Mouse (Mus musculus) heart, adult 2 months (tissue): ENCODE results near the gene Apbb1. TPM values are rescaled to one million over a fixed set of nuclear protein-coding genes. Genes with fewer than 3 reads are reported as not detected.

Experiments
- DNase-seq, 2 experiments: peaks; one replicate each; pipeline ENCODE4 v3.0.0; 2021
- H3K27ac ChIP-seq: fragments of 200-600 bp; 2 replicates; pipeline ENCODE4 v1.8.1; 2022
- H3K27me3 ChIP-seq: fragments of 200-500 bp; 2 replicates; pipeline ENCODE4 v1.6.1; 2012; ENCODE audit warnings: mild to moderate bottlenecking, low read length, inconsistent platforms, mixed read lengths; ENCODE audit not compliant: control insufficient read depth, insufficient read depth
- H3K36me3 ChIP-seq: fragments of 200-500 bp; 2 replicates; pipeline ENCODE4 v1.6.1; 2012; ENCODE audit warnings: low read length, inconsistent platforms; ENCODE audit not compliant: control insufficient read depth, insufficient read depth
- H3K4me1 ChIP-seq: fragments of 200-500 bp; 2 replicates; pipeline ENCODE4 v1.6.1; 2011; ENCODE audit warnings: low read length; ENCODE audit not compliant: control insufficient read depth, insufficient read depth
- H3K4me3 ChIP-seq: fragments of 200-600 bp; 2 replicates; pipeline ENCODE4 v1.8.1; 2022
- H3K79me2 ChIP-seq: fragments of 200-500 bp; replicated peaks from 2 replicates; pipeline ENCODE4 v1.6.1; 2012; ENCODE audit warnings: mild to moderate bottlenecking, inconsistent platforms, low read length, moderate library complexity, mixed read lengths; ENCODE audit not compliant: control insufficient read depth, insufficient read depth
- H3K9ac ChIP-seq: fragments of 200-500 bp; 2 replicates; pipeline ENCODE4 v1.6.1; 2012; ENCODE audit warnings: low read depth, mild to moderate bottlenecking, control low read depth, inconsistent platforms, low read length, mixed read lengths
- CTCF ChIP-seq: fragments of 200-600 bp; IDR thresholded peaks from 2 replicates; pipeline ENCODE4 v1.8.1; 2022; ENCODE audit warnings: antibody characterized with exemption, mild to moderate bottlenecking, moderate library complexity
- EP300 ChIP-seq: fragments of 200-500 bp; IDR thresholded peaks from 2 replicates; pipeline ENCODE4 v1.6.1; 2011; ENCODE audit warnings: low read depth, low read length, control low read depth; ENCODE audit not compliant: insufficient read depth
- POLR2A ChIP-seq: fragments of 200-500 bp; IDR thresholded peaks from 2 replicates; pipeline ENCODE4 v1.6.1; 2011; ENCODE audit warnings: mild to moderate bottlenecking, low read depth, low read length, control low read depth; ENCODE audit not compliant: insufficient read depth
- WGBS: fragments of 180-500 bp; shearing (Covaris S2); methylation state at CpG from one replicate; pipeline ENCODE4 v1.1.7; 2018; 5-methylcytosine and 5-hydroxymethylcytosine counted together
- intact Hi-C: fragments of 180-260 bp; cut with DNase I; formaldehyde crosslinking; loops from one replicate; pipeline ENCODE4 v1.15.1; 2025
- polyA plus RNA-seq: library from polyadenylated mRNA; depleted of rRNA; stranded (reverse); fragments of >200 nt; gene quantifications from 2 replicates; pipeline ENCODE4 v1.2.3, GENCODE M21; 2012
- total RNA-seq, 2 experiments: library from RNA; stranded (reverse); gene quantifications; 2 replicates each; pipeline ENCODE4 v1.2.3; 2021

The Apbb1 gene
- total and polyA plus RNA-seq, 3 experiments, result 123 to 259 (median 147) TPM

DNA sequence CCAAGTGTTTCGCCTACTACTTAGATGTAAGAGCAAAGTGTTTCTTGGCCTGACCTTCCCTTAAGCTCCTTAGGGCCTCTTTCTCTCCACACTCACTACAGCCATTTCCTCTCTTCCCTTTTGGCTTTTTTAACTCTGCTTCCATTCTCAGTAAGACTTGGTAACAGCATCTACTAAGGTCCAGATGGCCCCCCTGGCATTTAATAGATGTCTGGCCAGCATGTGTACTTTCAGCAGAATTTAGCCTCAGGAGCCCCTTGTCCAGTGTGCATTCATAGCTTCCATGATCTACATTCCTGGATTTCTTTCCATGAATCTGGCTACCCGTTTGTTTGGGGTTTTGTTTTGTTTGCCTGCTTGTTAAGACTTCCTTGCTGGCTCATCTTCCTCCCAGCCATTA, 3.0 kb downstream of the Apbb1 start:
- WGBS, result 65% methylated on average over 2 of the region's 2 CpGs
- no peak overlapping the region for H3K27ac ChIP-seq
- intact Hi-C loops, result no loop called here
- no peak for TF ChIP-seq POLR2A
- no peak for TF ChIP-seq EP300
- TF ChIP-seq CTCF, result no peak
- H3K36me3 ChIP-seq, result no peaks in the 10 kb centered on the region
- DNase-seq, result no peak
- no peak overlapping the region for H3K4me3 ChIP-seq
- H3K9ac ChIP-seq, result no peak overlapping the region
- peaks cover 1% of the 10 kb centered on the region for H3K4me1 ChIP-seq
- no peaks in the 10 kb centered on the region for H3K27me3 ChIP-seq
- H3K79me2 ChIP-seq, result 0 out of 2 replicates have a peak, but pooled peaks cover 1% of the 10 kb centered on the region

DNA sequence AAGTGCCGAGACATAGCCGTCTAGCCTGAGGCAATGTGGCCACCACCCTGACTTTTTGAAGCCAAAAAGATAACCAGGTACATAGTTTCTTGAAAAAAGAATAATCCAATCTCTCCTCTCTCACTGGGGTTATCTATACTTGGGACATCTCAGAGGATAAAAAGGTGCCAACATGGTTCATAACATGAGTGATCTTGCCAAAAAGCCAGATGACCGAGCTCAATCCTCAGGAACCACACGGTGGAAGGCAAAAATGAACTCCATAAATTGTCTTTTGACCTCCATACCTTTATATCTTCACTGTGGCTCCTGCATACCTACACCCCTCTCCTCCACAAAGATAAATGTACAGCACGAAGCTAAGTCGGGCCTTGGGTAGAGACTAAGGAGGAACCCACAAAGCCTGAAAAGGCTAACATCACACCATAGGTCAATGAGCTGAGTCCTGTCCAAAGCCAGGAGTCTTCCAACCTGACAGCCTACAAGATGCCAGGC, 4.0 kb downstream of the Apbb1 start:
- Histone ChIP-seq H3K4me1 (peaks cover 1% of the 10 kb centered on the region), H3K4me3 (no peak overlapping the region), H3K36me3 (no peaks in the 10 kb centered on the region), H3K27me3 (no peaks in the 10 kb centered on the region), H3K27ac (no peak overlapping the region), H3K79me2 (0 out of 2 replicates have a peak, but pooled peaks cover 1% of the 10 kb centered on the region), H3K9ac (no peak overlapping the region)
- 88% methylated on average over 6 of the region's 6 CpGs for WGBS
- TF ChIP-seq POLR2A (no peak), CTCF (no peak), EP300 (no peak)
- intact Hi-C loops, result no loop called here
- DNase-seq, result no peak

DNA sequence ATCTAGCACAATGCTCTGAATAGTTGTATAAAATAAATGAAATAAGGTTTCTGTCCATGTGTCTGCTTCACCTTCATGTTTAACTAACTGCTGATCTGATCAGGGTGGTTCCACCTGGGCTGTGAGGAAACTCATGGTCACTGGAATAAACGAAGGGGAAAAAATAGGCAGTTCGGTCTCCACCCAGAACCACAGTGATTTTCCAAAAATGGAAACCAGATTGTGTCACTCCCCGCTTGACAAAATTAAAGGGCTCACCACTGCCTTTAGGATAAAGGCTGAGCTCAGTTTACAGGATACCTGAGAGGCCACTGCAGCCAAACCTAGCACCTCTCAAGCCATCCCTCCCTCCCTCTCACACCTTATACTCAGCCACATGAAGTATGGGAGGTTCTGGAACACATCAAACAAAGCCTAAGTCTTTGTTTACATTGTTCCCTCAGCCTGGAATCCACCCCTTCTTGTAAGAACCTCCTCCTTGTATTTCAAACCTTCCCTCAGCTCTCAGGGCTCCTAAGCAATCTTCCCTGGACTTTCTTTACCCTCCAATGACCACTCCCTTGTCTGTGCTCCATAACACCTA, 5.2 kb downstream of the Apbb1 start:
- Histone ChIP-seq H3K36me3 (no peaks in the 10 kb centered on the region), H3K4me1 (peaks cover 1% of the 10 kb centered on the region), H3K4me3 (no peak overlapping the region), H3K27ac (no peak overlapping the region), H3K9ac (no peak overlapping the region), H3K27me3 (no peaks in the 10 kb centered on the region), H3K79me2 (0 out of 2 replicates have a peak, but pooled peaks cover 1% of the 10 kb centered on the region)
- no peak for TF ChIP-seq EP300
- TF ChIP-seq POLR2A, result no peak
- no peak for TF ChIP-seq CTCF
- DNase-seq, result no peak
- 41% methylated on average over 3 of the region's 3 CpGs for WGBS
- intact Hi-C loops, result no loop called here

DNA sequence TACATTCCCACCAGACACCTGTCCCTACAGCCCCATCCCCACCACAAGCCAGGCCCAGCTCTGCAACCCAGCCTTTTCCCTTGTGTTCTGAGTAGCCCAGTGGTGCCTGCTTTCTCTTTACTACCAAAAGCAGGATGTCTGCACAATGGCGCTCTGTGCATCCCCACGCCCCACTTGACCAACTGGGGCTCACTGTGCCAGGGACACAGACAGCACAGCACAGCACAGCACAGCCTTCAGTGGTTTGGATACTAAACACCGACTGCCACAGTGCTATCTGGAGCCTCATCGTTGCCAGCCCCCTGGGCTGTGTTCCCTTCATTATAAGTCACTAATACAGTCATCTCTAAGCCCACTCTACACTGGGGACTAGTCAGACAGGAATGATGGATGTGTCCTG, 6.9 kb downstream of the Apbb1 start:
- no peak overlapping the region for H3K9ac ChIP-seq
- no peak for DNase-seq
- H3K27ac ChIP-seq, result no peak overlapping the region
- H3K4me3 ChIP-seq, result no peak overlapping the region
- no peaks in the 10 kb centered on the region for H3K27me3 ChIP-seq
- H3K36me3 ChIP-seq, result no peaks in the 10 kb centered on the region
- no peak for TF ChIP-seq POLR2A
- TF ChIP-seq EP300, result no peak
- TF ChIP-seq CTCF, result no peak
- 81% methylated on average over 4 of the region's 4 CpGs for WGBS
- intact Hi-C loops, result no loop called here
- no peaks in the 10 kb centered on the region; the same call in none of the 2 replicates for H3K4me1 ChIP-seq
- H3K79me2 ChIP-seq, result 0 out of 2 replicates have a peak, but pooled peaks cover 1% of the 10 kb centered on the region

DNA sequence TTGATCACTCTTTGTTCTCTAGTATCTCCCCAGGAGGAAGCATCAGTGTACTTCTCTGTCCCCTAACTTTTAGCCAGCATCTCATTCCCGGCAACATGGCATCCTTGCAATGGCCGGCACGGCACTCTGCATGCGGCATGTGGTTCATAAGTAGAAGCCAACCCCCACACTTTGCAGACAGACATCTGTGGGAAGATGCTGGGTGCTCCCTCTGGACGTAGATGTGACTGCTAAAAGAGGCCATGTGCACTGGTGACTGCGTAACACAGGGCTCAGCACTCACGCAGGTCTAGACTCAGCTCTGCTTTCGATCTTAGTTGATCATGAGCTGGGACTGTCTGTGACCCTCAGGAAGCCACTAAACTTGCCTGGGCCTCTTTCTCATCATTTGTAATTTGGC, 8.5 kb downstream of the Apbb1 start:
- 94% methylated on average over 8 of the region's 8 CpGs for WGBS

DNA sequence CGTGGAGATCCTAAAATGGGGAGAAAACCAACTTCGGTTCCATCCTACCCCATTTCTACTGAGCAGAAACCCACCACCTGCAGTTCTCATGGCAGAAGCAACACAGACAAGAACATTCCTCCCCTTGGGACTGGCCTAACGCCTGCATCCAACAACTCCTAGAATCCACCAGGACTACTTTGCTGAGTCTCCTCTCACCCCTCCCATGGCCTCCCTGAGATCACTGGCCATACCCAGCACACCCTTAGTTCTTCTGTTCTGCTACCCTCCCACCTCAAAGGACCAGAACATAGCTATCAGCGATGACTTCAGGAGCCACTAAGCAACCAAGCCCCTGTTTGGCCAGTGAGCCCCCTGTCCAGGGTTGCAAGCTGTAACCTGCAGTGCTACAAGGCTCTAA, 10.7 kb downstream of the Apbb1 start:
- Histone ChIP-seq H3K4me3 (no peak overlapping the region), H3K27me3 (no peaks in the 10 kb centered on the region), H3K36me3 (no peaks in the 10 kb centered on the region), H3K27ac (no peak overlapping the region), H3K4me1 (no peaks in the 10 kb centered on the region; the same call in 1 of the 2 replicates), H3K79me2 (0 out of 2 replicates have a peak, but pooled peaks cover 1% of the 10 kb centered on the region), H3K9ac (no peak overlapping the region)
- TF ChIP-seq EP300 (no peak), CTCF (no peak), POLR2A (no peak)
- intact Hi-C loops, result no loop called here
- 69% methylated on average over 4 of the region's 4 CpGs for WGBS
- no peak for DNase-seq

More for the DNA sequence above, 8.5 kb downstream of the Apbb1 start:
- H3K9ac ChIP-seq, result no peak overlapping the region
- H3K4me1 ChIP-seq, result no peaks in the 10 kb centered on the region; the same call in none of the 2 replicates
- H3K79me2 ChIP-seq, result 0 out of 2 replicates have a peak, but pooled peaks cover 1% of the 10 kb centered on the region
- intact Hi-C loops, result no loop called here
- no peaks in the 10 kb centered on the region for H3K36me3 ChIP-seq
- DNase-seq, result no peak
- H3K27me3 ChIP-seq, result no peaks in the 10 kb centered on the region
- no peak overlapping the region for H3K27ac ChIP-seq
- H3K4me3 ChIP-seq, result no peak overlapping the region
- TF ChIP-seq EP300 (no peak), POLR2A (no peak), CTCF (no peak)
